Mouse (Mus musculus) ES-CJ7 (cell line): ENCODE measurements at regions not wholly inside any gene's neighbourhood (a gene's known extent, or its start where the extent isn't known, plus 50 kb on each side); places are given as distances from the start of the nearest gene placed in this dataset.

ENCODE experiments used
- DNase-seq: peaks from one replicate; pipeline ENCODE4 v3.0.0; 2011; ENCODE audit warnings: low read depth, low spot score

DNA sequence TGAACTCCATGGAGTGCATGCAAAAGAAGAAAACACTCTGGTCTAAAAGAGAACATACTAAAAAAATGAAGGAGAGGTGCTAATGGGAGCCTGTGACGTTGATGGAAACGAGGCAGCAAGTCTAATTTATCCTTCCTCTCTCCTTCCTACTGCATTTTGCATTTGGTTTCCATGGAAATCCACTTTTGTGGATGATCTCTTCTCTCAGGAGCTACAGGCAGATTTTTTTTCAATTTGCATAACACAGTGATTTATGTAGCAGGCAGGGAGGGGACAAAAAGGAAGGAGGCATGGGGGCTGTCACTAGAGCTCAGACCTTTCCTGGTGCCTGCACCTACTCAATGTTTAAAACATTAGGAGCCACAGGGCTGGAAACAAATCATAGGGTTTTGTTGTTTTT lies 167.7 kb upstream of the Atp10a start:
- DNase-seq, result no peak
